In the genomic region with DNA sequence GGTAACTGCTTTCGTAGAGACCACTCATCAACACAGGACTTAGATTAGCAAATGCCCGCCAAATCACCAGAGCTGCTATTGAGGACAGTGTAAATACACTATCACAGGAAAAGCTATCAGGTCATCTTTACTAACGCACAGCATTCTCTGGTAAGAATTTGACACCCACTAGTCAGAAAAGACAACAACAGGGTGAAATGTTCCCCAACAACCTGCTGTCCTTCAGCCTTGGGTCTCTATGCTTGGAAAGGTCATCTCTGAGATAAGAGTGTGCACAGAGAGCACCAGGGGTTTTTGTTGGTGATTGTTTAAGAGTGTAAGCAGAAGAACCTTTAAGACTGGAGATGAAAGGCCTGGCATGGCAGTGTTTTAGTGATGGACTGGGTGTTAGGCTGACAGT, we compare ENCODE assay signal across 16 mouse cellular contexts.
"Had no signal": no experiment of that assay in that cellular context is flagged by ENCODE, and none has a peak within 500 bp of the region (broad histone marks: within the 10 kb centered on the region; RNA-seq: fewer than 3 reads in every experiment).

No protein-coding gene starts in this region.

- H3K4me3 ChIP-seq: neural tube, embryonic 13.5 days; neural tube, embryonic 15.5 days; stomach, embryonic 15.5 days had no signal

- DNase-seq: retina, postnatal 1 day; right cerebral cortex, adult 18-20 months; right cerebral cortex, postnatal 14 days; right cerebral cortex, postnatal 25 days; right cerebral cortex, postnatal 4 days; spleen, adult 18-20 months; thymus, adult 18-20 months; thymus, adult 2 months; thymus, postnatal 14 days; thymus, postnatal 25 days; thymus, postnatal 36 days; thymus, postnatal 4 days had no signal

- H3K27ac ChIP-seq: neural tube, embryonic 13.5 days; neural tube, embryonic 15.5 days; stomach, embryonic 15.5 days; stomach, postnatal 0 days had no signal
